Mouse (Mus musculus) hindlimb bud, embryonic 11.5 days (tissue): Measurements from ENCODE around the gene Tmem86a.

Experiments
- DNase-seq: peaks from one replicate; pipeline ENCODE4 v3.0.0-alpha.2; 2012; ENCODE audit warnings: low read depth, low spot score; ENCODE audit errors: extremely low spot score

The Tmem86a gene

DNA sequence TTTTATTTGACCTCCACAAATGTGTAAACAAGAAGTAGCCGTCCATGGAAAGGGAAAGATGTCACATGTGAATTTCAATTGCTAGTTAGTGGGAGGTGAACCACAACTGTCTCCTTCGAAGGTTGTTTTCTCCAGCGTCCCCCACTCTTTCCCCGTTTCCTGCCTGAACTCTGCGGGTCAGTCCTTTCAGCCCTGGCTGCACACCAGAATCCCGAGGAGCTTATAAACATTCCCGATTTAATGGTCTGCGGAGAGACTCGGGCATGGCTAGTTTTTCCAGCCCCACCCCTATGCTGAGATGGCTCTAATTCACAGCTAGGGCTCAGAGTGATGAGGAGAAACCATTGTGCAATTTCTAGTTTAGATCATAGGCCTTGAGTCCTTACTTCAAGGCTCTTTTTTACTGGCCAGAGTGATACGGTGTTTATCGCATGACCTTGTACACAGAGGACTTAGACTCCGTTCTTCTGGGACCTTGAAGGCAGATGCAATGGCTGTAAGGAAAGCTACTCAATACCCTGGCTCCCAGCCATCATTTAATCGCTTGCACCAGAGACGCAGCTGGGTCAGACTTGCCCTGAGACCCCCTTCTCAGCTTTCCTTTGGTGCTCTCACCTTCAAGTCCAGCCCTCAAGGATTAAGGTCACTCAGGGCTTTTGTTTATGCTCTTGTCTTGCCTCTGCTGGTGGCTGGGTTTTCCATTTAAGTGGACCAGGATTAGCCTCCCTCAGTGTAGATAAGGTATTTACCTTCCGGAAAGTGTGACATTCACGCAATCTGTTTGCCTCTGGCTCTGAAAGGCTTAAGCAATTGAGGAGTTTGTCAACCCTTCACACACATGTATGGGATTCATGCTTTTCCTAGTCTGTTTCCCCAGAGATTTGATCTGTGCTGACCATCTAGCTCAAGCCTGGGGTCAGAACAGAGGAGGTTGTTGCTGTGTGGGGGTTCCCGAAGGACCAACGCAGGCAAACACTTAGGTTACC is 23.4 kb downstream of the Tmem86a start:
- no peak for DNase-seq

DNA sequence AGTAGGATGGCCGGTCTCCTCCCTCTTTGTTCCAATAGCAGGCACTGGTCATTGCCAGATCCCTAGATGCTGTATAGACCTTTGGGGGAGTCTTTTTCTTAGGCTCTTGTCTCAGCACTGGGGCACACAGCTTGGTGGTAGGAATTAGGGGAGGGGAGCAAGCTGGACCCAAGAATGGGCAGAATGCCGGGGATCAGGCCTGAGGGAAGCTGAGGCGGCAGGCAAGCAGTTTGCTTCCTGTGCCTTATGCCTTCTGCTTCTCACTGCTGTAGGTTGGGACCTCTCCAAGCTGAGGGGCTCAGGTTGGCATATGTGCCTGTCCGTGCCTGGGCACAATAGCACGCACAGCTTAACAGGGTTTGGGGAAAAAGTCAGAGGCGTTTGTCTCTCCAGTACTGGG is 25.8 kb downstream of the Tmem86a start:
- no peak for DNase-seq

DNA sequence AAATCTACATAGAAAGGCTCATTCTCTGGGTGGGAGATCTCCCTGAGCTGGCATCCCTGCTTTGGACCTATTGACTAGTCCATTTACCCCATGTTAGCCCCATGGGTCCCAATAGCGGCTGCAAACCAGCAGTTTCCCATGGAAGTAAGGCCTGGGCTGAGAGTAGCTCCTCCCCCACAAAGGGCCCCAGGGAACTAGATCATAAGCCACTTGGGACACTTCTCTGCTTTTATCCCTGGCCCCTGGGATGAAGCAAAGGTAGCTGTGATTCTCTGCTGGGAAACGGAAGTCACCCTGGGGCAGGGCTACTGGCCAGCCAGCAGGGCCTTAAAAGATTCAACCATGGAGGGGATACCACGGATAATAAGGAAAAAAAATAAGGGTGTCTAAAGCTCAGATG is 26.3 kb downstream of the Tmem86a start:
- no peak for DNase-seq

DNA sequence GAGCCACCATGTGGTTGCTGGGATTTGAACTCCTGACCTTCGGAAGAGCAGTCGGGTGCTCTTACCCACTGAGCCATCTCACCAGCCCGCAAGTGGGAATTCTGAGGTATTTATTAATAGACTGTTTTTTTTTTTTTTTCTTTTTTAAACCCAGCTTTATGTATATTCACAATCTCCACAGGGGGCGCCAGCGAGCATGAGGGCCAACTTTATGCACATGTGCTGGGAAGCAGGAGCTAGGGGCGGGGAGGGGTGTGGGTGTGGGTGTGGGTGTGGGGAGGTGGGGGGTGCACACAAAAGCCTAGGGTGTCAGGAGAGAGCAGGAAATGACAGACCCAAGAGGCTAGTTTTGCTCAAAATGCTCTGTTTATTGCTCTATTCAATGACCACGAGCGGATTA is 27.1 kb downstream of the Tmem86a start:
- no peak for DNase-seq

DNA sequence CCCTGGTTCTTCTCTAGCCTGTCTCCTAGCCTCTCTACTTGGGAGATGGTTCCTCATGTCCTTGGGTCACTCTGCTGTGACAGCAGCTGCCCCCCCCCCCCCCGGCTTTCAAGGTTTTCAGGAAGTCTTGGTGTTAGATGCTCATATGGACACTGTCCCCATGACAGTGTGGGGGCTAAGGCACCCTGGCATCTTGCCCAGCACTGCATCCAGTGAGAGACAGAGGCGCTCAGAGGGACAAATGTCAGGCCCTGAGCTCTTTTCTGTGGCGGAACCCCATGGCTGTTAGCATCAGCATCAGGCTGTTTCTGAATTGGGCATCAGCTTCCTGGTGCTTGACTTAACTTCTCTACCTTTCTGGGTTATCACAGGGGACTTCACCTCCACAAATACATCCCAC is 30.5 kb downstream of the Tmem86a start:
- DNase-seq, result no peak

DNA sequence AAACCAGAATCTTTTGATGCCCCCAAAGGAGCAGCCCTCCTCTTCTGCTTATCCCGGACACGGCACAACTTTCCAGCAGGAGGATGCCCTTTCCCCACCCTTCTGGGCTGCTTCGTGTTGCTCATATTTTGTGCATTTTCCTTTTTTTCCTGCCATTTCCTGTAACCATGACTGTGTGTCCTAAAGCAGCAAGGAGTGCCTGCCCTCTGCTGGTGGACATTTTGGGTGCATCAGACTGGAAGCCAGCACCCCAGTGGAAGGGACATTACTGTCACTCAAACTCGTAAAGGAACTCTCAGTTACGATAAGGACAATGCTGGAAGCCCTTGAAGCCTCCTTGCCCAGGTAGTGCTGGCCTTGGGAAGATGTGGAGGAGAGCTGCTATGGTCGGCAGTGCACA is 30.9 kb downstream of the Tmem86a start:
- DNase-seq, result peak; percentile 5

DNA sequence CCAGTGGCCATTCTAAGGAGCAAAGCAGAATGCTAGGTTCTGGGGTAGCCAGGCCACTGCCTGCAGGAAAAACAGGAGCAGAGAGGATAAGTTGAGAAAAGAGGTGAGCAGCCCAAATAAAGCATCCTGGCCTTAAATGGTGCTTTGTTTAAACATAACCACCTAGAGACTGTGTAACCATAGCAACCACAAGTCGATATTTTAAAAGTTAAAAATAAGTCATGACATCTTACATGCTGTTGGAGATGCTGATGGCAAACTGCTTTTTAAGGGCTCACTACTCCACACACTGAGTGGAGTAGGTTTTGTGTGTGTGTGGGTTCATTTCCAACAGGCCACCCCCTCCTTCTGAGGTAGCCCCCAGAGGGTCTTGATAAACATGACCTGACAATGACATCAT is 34.7 kb downstream of the Tmem86a start:
- DNase-seq, result no peak

DNA sequence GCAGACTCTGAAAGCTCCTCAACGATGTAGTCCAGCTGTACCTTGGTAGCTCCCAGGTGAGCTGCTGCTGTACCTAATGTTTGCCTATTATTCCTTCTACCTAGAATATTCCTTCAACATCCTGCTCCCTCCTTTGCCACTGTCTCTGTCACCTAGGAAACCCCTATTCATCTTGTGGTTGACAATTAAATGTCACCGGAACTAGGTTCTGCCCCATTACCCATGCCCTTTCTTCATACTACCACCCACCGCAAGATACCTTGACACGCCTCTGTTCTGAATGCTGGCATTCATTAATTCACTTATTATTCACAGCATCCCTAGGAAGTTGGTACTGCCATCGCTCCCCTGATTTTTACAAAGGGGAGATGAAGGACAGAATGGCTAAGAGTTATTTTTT is 43.5 kb downstream of the Tmem86a start:
- DNase-seq, result no peak

DNA sequence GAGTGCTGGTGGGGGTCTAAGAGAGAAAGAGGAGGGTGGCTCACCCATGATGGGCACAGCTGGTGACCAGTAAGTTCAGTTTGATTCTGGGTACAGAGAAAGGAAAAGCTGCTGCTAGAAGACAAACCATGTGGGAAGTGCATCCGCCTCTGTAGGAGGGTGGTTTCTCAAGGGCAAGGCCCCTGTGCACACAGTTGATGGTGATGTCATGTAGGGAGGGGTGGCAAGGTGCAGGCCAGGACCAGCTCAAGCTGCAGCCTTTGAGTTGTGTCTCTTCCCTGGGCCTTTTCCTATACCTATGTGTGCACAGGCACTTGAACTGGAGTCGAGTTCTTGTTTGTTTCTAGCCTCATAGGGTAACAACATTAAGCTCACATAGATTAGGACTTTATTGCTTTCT is 44.6 kb downstream of the Tmem86a start:
- no peak for DNase-seq

DNA sequence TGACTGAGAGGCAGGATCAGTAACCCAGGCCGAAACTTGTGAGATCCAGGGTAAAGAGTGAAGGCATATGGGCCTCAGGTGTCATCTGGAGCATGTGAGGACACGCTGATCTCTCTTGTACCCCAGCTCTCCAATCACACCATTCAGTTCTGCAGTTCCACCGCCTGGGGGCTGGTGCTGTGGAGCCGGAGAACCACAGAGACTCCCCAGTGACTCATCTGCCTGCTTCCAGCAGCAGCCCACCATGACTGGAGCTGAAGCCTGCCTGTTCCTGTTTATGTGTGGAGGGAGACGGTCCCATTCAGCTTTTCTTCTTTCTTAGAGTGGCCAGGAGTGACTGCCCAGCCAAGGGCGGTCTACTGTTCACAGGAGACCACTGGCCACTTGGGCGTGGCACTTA is 47.6 kb downstream of the Tmem86a start:
- no peak for DNase-seq

DNA sequence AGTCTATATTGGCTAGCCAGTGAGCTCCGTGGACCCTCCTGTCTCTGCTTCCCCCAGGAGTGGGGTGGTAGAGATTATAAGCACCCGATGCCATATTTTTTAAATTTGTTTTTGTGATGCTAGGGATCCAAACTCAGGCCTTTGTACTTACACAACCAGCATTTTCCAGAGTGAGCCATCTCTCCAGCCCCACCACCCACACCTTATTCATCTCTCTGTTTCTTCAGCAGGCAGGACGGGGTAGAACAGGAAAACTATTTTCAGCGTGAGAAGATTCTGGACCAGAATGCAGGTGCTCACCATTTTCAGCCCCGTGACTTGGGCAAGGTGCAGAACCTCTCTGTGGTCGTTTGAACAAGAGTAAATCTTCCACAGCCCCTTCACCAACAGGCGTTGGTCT is 48.9 kb downstream of the Tmem86a start:
- no peak for DNase-seq

DNA sequence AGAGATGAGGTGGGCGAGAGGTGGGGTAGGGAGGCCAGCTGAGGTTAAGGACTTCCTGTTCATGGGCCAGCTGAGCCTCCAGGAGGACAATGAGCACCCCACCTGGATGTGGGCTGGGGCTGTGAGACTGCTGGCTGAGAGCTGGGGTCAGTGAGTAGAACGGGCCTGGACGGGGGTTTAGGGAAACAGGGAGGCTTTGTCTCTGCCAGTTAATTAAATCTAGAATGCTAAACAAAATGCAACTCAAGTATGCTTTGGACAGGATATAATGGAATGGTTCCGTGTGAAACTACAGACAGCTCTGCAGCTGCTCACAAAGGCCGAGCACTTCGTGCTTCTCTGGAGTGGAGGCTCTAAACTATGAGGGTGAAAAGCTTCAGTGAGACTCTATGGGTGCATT is 50.2 kb downstream of the Tmem86a start:
- no peak for DNase-seq

DNA sequence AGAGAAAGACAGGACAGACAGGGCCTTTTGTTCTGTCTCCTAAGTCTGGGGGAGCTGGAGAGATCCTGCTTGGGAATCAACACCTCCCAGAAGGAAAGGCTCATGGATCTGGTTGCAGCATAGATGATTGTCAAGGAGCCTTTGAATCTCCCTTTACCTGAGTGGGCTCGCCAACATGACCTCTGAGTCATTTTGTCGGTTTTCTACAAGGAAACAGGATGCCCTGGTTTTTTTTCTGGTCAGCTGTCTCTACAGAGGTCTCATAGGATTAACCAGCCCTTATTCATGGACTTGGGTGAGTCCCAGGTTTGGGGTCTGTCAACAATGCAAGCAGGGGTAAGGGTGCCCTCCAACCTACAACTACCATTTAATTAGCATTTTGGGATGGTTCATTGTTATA is 52.6 kb downstream of the Tmem86a start:
- no peak for DNase-seq

DNA sequence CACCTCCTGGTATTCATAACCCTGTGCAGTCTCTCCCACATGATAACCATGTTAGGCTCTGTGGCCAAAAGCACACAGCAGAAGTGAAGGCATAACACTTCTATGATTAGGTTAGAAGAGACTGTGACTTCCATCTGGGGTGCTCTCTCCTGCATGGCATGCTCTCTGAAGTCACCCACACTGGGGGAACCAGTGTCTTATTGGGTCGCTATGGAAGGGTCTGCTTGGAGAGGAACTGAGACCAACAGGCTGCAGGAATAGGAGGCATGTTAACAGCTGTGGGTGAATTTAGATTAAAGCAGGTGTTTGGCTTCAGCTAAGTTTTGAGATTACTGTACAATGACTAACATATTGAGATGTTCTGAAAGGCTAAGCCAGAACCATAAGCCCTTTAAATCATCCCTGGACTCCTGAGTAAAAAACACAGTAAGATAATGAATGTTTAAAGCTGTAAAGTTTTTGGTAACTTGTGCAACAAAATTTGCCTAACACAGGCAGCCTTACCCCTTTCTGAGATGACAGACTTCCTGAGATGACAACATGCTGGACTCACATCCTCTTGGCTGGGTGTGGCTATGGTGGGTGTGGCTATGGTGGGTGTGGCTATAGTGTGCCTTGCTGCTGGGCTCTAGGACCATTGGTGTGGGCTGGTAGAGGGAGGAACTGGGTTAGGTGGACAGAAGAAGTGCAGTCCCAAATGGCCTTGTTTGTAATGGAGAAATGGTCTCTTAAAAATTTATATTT is 53.4 kb downstream of the Tmem86a start:
- DNase-seq, result no peak
